Mouse (Mus musculus) thymus, adult 2 months (tissue): ENCODE results near the gene E2f8.

Source experiments
- CTCF ChIP-seq: fragments of 200-500 bp; IDR thresholded peaks from 2 replicates; pipeline ENCODE4 v1.5.1; 2012; ENCODE audit warnings: mild to moderate bottlenecking, control low read depth, low read length, moderate library complexity, borderline replicate concordance; ENCODE audit not compliant: control insufficient read depth, poor library complexity, insufficient read depth; ENCODE audit errors: extremely low read depth
- POLR2A ChIP-seq: fragments of 200-500 bp; IDR thresholded peaks from 2 replicates; pipeline ENCODE4 v1.6.1; 2012; ENCODE audit warnings: mild to moderate bottlenecking, low read length, control low read depth, moderate library complexity; ENCODE audit not compliant: control insufficient read depth, poor library complexity, insufficient read depth; ENCODE audit errors: extremely low read depth

- TF ChIP-seq POLR2A (no peak), CTCF (no peak)
These were observed 16.5 kb downstream of the E2f8 start for GRCm38 (mm10) chr7:48864671-48865458.
